Mouse (Mus musculus) adrenal gland, postnatal 4 days (tissue): ENCODE data around the gene Trim33. TPM values are rescaled to one million over a fixed set of nuclear protein-coding genes. Genes with fewer than 3 reads are reported as not detected.

ENCODE experiments used
- DNase-seq, 2 experiments: peaks; one replicate each; pipeline ENCODE4 v3.0.0; 2021 to 2022; ENCODE audit warnings: low spot score in 2 of 2, mixed read lengths in 2 of 2
- total RNA-seq, 2 experiments: library from RNA; stranded (reverse); gene quantifications; 2 replicates each; pipeline ENCODE4 v1.2.3; 2021

Trim33 gene
- total RNA-seq, 2 experiments from 2014 or later, result 44.2 to 50.2 TPM

DNA sequence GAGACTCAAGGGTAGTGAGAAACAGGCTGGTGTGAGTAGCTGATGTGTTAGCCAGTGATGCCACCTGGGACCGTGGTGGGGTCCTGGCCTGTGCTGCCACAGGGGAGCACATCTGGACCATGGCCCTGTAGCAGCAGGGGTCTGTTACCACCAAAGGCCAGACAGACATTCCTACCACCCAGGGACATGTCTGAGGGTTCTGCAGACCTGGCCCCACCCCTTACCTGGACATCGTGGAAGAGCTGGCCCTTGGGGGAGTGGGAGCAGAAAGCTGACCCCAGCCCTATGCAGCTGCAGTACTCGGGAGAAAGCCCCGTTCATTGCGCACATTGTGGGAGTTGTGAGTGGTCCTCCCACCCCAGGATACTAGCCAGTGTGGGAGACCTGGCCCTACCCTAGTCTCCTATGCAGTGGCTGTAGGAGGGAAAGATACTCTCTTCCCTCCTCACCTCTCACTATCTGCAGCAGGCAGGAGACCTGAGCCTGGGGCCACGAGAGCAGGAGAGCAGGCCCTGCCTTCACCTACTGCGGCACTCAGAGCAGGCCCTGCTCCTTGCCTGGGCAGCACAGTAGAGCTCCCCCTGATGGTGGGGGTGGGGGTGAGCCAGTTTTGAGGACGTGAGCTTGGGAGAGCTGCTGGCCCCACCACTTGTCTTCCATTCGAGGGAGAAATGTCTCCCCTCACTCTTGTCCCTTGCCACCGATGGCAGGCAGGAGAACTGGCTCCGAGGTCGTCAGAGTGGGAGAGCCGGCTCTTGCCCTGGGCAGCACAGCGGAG lies 114.4 kb downstream of the Trim33 start:
- no peak for DNase-seq

GRCm38 (mm10) chr3:103394121-103394520 lies 115.0 kb downstream of the Trim33 start:
- DNase-seq, result no peak

DNA sequence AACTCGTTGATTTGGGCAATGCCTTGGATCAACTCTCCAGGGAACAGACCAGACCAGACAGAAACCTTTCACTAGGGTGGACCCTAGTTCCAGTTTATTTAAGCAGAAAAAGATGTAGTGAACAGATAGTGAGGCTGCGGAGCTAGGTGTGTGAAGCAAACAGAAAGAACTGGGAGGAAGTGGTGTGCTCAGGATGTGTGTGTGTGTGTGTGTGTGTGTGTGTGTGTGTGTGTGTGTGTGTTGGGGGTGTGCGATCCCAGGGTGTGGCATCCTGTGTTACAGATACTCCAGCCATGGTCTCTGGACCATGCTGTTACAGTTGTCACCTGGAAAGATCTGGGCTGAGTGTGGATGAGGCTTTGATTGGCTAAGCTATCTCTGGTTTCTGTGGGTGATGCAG lies 118.4 kb downstream of the Trim33 start:
- no peak for DNase-seq

- DNase-seq, result no peak
Observed at GRCm38 (mm10) chr3:103400807-103401206, 121.7 kb downstream of the Trim33 start.

- no peak for DNase-seq
Observed at GRCm38 (mm10) chr3:103401342-103402098, 122.4 kb downstream of the Trim33 start.

- no peak for DNase-seq
Observed at GRCm38 (mm10) chr3:103402212-103402611, 123.1 kb downstream of the Trim33 start.

DNA sequence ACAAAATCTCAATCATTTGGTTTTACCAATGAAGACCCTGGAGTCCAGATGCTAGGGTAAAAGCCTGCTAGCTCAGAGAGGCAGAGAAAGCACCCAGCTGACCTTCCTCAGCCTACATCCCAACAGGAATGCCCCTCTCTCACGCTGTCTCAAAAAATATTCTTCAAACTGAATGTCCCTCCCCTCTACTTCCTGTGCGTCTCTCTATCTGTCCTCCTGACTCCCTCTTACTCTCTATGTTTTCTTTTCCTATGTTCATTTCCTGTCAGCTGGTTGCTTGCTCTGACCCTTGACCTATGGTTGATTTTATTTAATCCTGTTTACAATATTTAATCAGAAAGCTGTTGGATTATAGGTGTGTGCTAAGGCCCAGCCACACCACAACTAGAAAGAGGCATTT lies 126.0 kb downstream of the Trim33 start:
- DNase-seq, result no peak

DNA sequence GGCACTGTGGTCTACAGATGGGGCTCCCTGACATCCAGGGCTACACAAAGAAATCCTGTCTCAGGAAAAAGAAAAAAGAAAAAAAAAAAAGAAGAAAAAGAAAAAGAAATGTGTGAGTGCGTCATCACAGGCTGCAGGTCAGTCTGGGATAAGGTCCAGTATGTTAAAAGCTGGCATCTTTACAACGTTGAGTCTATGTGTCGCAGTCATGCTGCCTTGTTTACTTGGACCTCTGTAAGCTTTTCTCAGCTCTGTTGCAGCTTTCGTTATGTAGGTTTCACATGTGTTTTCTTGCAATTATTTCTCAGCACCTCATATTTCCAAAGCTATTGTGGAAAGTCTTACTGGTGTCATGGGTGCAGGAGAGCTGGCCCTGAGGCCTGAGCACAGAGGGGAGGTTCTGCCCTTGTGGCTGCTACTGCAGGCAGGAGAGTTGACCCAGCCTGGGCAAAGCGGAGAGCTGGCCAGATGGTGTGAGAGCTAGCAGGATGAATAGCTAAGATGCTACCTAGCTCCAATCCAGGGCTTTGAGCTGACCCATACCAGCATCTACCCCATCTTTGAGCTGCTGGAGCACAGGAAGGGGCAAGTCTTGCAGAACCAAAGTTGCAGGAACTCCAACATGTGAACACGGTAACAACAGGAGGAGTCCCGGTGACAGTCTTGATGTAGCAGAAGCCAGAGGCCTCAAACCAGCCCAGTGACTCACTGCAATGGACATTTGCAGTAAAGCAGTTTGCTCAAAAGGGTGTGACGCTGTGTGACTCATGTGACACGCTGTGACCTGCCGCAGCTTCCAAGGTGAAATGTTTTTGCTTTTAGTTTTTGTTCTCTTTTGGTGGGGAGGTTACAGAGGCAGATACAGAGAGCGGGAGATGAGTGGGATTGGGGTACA lies 127.0 kb downstream of the Trim33 start:
- no peak for DNase-seq

Other genes with a start within 250 kb of the Trim33 start
- 100 to 1,000 TPM; 105 to 109 TPM for gene Nras, start 221.0 kb upstream of the Trim33 start, total RNA-seq
- gene Ampd1, start 205.3 kb upstream of the Trim33 start, total RNA-seq, result 1 to 10 TPM; 3.4 to 7.6 TPM
- gene Dennd2c, start 176.7 kb upstream of the Trim33 start, total RNA-seq, result 1 to 10 TPM; 3.1 to 3.8 TPM
- gene Bcas2, start 107.6 kb upstream of the Trim33 start, total RNA-seq, result 10 to 100 TPM; 66.8 to 75.5 TPM